Mouse (Mus musculus): ENCODE data around the gene Lepr.
"Not testable (repeated sequence)": the region's sequence is repeated elsewhere in the genome, so short reads cannot be mapped to it uniquely, and the experiment has no call there.

Gene Lepr

DNA sequence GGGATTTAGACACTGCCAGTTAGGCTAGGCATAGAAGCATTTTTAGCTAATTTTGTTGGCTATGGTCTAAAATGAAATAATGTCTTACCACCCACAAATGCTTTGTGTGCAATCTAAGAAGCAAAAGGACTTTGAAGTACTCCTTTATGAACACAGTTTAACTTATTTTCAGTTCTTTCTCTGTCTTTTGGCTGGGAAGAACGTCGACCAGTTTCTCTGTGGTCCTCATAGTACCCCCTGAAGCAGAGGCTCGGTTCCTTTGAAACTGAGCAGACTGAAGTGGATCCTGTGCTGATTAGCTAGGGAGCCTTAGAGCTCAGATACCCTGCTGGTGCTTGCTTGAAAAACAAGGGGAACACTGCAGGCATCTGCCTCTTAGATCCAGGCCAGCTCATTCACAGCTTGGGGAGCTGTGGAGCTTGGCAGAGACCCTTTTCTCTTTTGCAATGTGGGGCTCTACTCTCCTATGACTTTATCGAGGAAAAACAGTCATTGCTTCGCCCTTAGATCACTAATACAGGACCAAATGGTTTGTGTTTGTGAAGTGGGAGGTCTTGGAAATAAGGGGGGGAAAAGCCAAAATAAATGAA lies 1.9 kb downstream of the Lepr start:
- no peak for DNase-seq

DNA sequence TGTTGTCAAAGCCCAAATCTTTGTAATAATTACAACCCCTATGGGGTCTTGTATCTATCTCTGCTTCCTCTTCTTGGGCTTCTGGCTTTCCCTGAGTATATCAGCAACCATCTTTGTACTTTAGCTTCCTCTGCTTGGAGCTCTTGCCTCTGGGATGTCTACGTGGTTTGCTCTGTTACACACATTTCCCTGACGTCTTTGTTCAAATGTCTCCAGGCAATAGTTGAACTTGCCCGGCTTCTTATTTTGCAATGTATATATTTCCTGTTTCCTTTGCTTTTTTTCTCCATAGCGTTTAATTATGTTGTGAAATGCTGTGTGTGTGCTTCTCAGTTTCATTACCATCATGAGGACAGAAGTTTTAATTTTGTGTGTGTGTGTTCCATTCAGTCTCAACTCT lies 4.5 kb downstream of the Lepr start:
- no peak for DNase-seq

DNA sequence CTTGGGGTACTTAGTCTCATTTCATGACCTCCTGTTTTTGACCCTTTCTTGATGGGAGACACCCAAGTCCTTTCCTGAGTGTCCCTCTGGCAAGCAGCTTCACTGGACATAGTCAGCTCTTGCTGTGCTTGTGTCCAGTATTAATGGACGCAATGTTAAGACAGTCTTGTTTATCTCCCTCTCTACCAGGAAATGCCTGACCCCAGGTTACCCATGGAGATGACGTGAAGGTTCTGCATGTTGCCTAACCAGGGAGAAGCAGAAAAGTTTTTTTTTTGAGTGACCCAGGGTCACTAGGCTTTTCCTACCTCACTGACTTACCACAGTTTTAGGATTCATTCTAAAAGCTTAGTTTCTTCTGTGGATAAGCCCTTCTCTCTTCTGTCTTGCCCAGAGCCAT lies 24.8 kb downstream of the Lepr start:
- no peak for DNase-seq

DNA sequence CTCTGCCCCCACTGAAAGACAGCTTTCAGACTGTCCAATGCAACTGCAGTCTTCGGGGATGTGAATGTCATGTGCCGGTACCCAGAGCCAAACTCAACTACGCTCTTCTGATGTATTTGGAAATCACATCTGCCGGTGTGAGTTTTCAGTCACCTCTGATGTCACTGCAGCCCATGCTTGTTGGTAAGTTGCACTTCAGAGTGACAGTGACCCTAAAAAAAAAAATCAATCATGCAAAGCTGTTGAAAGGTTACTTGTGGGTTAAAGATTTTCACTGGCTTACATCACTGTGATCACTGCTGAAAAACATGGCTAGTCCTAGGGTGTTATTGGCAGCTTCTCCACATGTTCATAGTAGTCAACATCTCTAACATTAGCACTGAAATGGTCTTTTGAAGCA lies 28.3 kb downstream of the Lepr start:
- DNase-seq: no peak

DNA sequence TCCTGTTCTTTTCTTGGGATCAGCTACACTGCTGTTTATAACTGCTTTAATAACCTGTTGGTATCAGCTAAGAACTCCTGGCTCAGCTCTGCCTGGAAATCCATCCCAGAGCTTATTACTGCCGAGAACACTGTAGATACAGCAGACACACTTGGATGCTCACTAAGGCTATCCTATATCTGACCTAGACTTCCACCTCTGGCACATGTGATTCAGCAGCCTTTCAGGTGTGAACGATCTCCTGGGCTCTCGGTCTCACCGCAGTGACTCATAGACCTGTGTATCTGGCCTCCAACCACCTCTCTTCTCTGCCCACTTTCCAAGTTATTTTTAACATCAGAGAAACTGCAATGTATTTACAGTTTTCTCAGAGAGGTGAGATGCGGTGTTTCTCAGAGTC lies 43.3 kb downstream of the Lepr start:
- DNase-seq: no peak

DNA sequence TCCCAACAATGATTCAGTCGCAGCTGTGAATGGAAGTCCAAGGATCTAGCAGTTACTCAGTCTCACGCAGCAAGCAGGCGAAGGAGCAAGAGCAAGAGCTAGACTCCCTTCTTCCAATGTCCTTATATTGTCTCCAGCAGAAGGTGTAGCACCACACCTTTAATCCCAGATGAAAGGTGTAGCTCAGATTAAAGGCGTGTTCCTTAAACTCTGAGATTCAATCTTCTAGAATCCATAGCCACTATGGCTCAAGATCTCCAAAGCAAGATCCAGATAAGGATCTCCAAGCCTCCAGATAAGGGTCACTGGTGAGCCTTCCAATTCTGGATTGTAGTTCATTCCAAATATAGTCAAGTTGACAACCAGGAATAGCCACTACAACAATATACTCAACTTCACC lies 126.7 kb downstream of the Lepr start, which contains the start of gene B020004J07Rik:
Gene B020004J07Rik, minus strand, starts transcription at position 101 of the 400 bp plus-strand sequence.
- not testable (repeated sequence) for DNase-seq

DNA sequence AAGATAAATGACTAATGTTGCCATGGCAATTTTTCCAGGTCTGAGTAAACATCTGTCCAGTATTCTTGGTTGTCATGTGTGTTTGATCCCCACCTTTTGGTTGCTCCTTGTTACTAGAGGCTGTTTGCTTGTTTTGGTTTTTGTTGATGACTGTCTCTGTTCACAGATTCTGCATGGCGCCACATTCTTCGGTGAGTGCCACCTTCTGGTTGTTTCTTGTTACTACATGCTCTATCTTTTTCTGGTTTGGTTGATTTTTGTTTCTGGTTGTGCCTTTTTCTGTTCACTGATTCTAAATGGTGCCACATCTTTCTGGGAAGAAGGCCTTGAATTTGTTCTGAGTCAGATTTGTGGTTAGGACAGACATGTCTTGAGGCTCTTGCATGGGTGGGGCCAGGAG lies 133.7 kb downstream of the Lepr start:
- no peak for DNase-seq

DNA sequence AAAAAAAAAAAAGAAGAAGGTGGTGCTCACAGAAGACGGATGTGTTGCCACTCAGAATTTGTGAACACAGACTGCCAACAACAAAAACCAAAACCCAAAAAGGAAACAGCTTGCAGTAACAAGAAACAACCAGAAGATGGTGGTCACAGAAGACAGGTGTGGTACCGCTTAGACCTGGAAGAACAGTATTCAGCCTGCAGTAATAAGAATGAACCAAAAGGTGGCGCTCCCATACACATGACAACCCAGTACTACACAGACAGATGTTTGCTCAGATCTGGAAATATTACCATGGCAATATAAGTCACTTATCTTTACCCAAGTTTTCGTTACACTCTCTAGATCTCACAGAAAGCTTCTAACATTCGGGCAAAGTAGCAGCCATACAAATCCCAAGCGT lies 143.7 kb downstream of the Lepr start:
- no peak for DNase-seq

DNA sequence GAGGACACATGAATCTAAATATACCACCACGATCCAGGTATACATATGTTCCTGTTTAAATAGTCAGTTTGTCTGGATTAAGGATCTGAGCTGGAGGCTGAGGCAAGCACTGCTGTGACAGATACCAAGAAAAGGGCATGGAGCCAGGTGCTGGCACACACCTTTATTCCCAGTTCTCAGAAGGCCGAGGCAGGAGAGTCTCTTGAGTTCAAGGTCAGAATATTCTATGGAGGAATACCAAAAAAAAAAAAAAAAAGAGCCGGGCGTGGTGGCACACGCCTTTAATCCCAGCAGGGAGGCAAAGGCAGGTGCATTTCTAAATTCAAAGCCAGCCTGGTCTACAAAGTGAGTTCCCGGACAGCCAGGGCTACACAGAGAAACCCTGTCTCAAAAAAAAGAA lies 145.1 kb downstream of the Lepr start:
- no peak for DNase-seq
